Mouse (Mus musculus): ENCODE measurements at regions not wholly inside any gene's neighbourhood (a gene's known extent, or its start where the extent isn't known, plus 50 kb on each side); places are given as distances from the start of the nearest gene placed in this dataset.

DNA sequence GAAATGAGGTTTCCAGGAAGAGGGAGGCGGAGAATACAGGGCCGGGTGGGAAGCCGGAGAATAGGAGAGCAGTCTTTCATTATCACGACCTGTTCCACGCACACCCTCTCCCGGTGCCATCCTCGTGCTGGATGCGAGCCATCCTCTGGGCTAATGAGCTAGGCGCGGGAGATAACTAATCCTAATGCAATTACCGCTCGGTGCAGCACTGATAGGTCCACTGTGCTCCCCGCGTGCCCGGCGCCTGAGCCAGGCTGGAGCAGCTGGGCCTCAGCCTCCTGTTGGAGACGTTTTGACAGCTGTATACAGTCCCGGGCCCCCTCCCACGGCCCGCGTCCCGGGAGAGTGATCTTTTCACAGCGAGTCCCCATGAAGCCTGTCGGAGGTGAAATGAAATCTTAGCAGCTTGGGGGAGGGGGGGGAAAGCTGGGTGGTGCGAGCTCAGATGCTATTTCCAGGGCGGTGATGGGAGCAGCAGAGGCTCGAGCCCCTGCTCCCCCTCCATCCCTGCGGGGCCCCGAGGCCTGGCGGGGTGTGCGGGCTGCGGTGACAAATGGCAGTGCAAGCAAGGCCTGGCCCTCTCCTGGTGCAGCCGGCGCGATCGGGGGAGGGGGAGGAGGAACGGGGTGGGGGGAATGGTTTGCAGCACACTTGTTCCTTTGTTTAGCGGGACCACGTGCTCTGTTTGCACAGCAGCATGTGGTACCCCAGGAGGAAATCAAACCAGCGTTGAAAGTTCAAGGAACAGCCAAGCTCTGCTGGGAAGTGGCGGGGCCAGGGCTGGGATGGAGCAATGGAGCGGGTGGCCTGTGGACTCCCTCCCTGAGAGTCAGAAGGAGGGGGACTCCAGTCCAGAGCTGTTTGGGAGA lies 233.6 kb downstream of the Sorl1 start:
- TF ChIP-seq GATA1 (IDR thresholded peaks at IDR 0.05; ENCODE audit: low read length) = no peak
- no peak for TF ChIP-seq TAL1 (IDR thresholded peaks at IDR 0.05; ENCODE audit: low read length)
